Mouse (Mus musculus): Measurements from ENCODE around the gene D6Wsu163e.

D6Wsu163e gene

DNA sequence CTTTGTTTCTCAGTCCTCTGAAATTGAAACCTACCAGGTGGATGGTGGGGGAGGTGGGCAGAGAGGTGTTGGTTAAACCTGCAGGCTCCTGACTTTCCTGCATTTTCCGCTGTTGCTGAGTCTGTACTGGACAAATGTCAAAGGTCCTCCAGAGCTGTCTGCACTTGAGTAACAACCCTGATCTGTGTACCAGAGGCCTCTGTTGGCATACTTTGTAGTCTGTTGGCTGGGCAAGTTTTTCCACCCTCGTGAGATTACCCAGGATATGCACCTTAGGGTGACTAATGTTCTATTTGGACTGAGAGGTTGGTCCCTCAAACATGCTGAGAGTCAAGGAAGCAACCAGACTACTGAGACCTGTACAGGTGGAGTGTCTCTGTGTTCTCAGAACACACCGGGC, 66.8 kb downstream of the D6Wsu163e start:
- DNase-seq (ENCODE audit: low read depth, low spot score), result no peak

GRCm38 (mm10) chr6:127010021-127010420, 70.3 kb downstream of the D6Wsu163e start:
- no peak for DNase-seq (ENCODE audit: low read depth, low spot score)

GRCm38 (mm10) chr6:127011947-127012535, 72.3 kb downstream of the D6Wsu163e start:
- DNase-seq (ENCODE audit: low read depth, low spot score), result no peak

GRCm38 (mm10) chr6:127014906-127015770, 75.4 kb downstream of the D6Wsu163e start, which contains the start of gene Fgf6:
TSS of gene Fgf6 (plus strand) at chr6:127015586.
- no peak for DNase-seq (ENCODE audit: low read depth, low spot score)

GRCm38 (mm10) chr6:127019254-127019653, 79.5 kb downstream of the D6Wsu163e start:
- DNase-seq (ENCODE audit: low read depth, low spot score), result no peak

GRCm38 (mm10) chr6:127020431-127020830, 80.7 kb downstream of the D6Wsu163e start:
- DNase-seq (ENCODE audit: low read depth, low spot score), result no peak

DNA sequence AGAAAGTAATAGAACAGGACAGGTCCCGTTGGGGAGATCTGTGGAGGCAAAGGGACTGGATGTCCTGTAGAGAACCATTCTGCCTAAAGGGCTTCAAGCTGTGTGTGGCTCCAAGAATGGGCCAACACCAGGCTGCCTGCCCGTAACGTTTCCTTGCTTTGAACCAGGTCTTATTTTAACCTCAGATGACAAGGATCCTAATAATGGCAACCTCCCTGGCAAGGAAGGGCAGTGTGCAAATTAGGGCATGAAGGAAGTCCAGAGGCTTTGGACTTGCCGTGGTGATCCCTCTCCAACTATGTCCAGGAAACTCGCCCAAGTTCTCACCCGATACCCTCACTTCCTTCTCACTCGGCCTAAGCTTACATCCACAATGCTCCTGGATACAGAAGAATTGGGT, 85.1 kb downstream of the D6Wsu163e start:
- no peak for DNase-seq (ENCODE audit: low read depth, low spot score)
